In the genomic region with DNA sequence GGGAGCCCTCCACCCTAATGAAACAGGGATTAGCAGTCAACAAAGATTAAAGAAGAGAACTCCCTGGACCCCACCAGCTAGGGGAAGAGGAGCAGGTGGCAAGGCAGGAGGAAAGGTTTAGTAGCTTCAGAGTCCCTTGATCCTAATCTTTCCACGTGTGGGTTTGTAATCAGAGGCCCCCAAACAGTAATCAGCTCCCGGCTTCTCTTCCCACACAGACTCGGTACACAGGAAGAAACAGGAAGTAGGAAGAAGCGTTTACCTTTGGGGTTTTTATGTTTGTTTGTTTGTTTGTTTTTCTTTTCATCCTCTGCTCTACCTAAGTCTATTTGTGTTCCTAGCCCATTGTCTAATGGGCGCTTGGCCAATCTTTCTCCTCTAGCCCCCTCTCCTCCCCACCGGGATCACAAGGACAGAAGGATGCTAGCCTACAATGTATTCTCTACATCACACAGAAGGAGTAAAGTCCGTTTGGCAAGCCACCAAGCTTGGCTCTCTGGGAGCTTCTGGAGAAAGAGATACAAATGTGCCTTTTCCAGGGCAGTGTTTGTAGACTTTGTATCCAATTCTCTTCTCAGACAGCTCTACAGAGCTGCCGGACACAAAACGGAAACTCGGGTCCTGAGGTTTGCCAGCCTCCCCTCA, we compare ENCODE assay signal across 11 mouse cellular contexts.
DNase-seq lines count a peak whose midpoint lies in the region; TF ChIP-seq lines count a peak whose summit lies in the region.
"Had no signal": no experiment of that assay in that cellular context is flagged by ENCODE, and none has a peak within 500 bp of the region (broad histone marks: within the 10 kb centered on the region; RNA-seq: fewer than 3 reads in every experiment).

No protein-coding gene starts in this region.

- H3K4me1 ChIP-seq in forebrain, embryonic 10.5 days = peaks cover 24% of the 10 kb centered on the region

- peak; percentile 16 to 17 for DNase-seq in left cerebral cortex, adult 18-20 months (ENCODE audit: low spot score in 2 of 2)
- no peak for DNase-seq in left cerebral cortex, adult 2 months (ENCODE audit: extremely low spot score in 1 of 2, low spot score in 2 of 2)
- DNase-seq in adipocyte (ENCODE audit: low spot score) = peak; percentile 9
- peak; percentile 46 for DNase-seq in cerebellum, adult 9-11 months
- DNase-seq in kidney, postnatal 14 days = peak; percentile 89
- DNase-seq in forebrain, embryonic 10.5 days (ENCODE audit: extremely low spot score, low spot score) = no peak
- DNase-seq in thymus, postnatal 25 days = no peak
- DNase-seq in spleen, adult 18-20 months = no peak

- 78% methylated on average over 10 of the region's 10 CpGs for WGBS in forebrain, embryonic 10.5 days

- intact Hi-C loops in left cerebral cortex, adult 2 months (cut with DNase I) = no loop called here

- no peak overlapping the region for H3K27ac ChIP-seq in left cerebral cortex, adult 2 months
- H3K27ac ChIP-seq in forebrain, embryonic 10.5 days = no peak overlapping the region
- H3K27ac ChIP-seq: limb, embryonic 13.5 days; neural tube, embryonic 13.5 days had no signal

- no peaks in the 10 kb centered on the region for H3K9me3 ChIP-seq in forebrain, embryonic 10.5 days
- H3K9me3 ChIP-seq: G1E; limb, embryonic 13.5 days; neural tube, embryonic 13.5 days had no signal

- peaks cover 18% of the 10 kb centered on the region for H3K27me3 ChIP-seq in forebrain, embryonic 10.5 days (ENCODE audit: poor library complexity, severe bottlenecking)
- H3K27me3 ChIP-seq: limb, embryonic 13.5 days had no signal

- H3K36me3 ChIP-seq in forebrain, embryonic 10.5 days (replicated peaks) = no peaks in the 10 kb centered on the region
- H3K36me3 ChIP-seq: G1E; limb, embryonic 13.5 days; neural tube, embryonic 13.5 days had no signal

- H3K4me3 ChIP-seq in left cerebral cortex, adult 2 months = no peak overlapping the region
- H3K4me3 ChIP-seq in forebrain, embryonic 10.5 days = no peak overlapping the region
- H3K4me3 ChIP-seq: limb, embryonic 13.5 days; neural tube, embryonic 13.5 days had no signal

- TF ChIP-seq CTCF in left cerebral cortex, adult 2 months (IDR thresholded peaks at IDR 0.05) = no peak

Comparison
In these comparisons a context has a peak if more than half of its experiments do, and no peak if none do; other contexts are left out.
1. DNase-seq: peak in left cerebral cortex, adult 18-20 months (2 of 2), adipocyte (single experiment), cerebellum, adult 9-11 months (single experiment) and kidney, postnatal 14 days (single experiment); none in left cerebral cortex, adult 2 months (0 of 2), forebrain, embryonic 10.5 days (single experiment), thymus, postnatal 25 days (single experiment) and spleen, adult 18-20 months (0 of 2).